Mouse (Mus musculus): ENCODE measurements around the gene Atp6v0a4. TPM values are rescaled to one million over a fixed set of nuclear protein-coding genes. Genes with fewer than 3 reads are reported as not detected.

Gene Atp6v0a4
- polyA plus RNA-seq, 1 experiment from 2014 or later = 0.14 TPM

DNA sequence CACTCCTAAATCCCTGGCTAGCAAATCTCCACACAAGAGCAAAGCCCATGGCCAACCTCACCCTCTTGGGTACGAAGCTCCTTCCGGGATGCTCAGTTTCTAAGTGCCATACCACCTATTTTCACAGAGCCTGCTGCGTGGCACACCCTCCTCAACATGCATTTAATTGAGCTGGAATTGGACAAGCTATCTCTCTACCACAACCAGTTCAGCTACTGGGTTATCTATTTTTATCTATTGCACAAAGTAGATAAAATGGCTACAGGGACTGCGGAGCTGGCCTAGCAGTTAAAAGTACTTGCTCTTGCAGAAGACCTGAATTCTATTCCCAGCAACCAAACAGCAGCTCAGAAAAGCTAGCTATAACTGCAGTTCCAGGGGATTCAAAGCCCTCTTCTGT is 53.1 kb downstream of the Atp6v0a4 start:
- no peak for ATAC-seq
- Histone ChIP-seq H3K4me1 (ENCODE audit: control insufficient read depth, insufficient read depth, low read length) (no peaks in the 10 kb centered on the region), H3K9me3 (replicated peaks; ENCODE audit: control insufficient read depth, low read length, poor library complexity, severe bottlenecking) (no peaks in the 10 kb centered on the region), H3K36me3 (ENCODE audit: control insufficient read depth, insufficient read depth, low read length) (no peaks in the 10 kb centered on the region), H3K4me2 (ENCODE audit: low read length) (no peak overlapping the region), H3K27me3 (ENCODE audit: control insufficient read depth, insufficient read depth, low read depth, low read length) (no peaks in the 10 kb centered on the region), H3K27ac (ENCODE audit: low read length) (no peak overlapping the region), H3K4me3 (ENCODE audit: low read depth, low read length) (no peak overlapping the region), H3K9ac (ENCODE audit: low read depth, low read length) (no peak overlapping the region)
- WGBS = 97% methylated on average over 4 of the region's 4 CpGs

DNA sequence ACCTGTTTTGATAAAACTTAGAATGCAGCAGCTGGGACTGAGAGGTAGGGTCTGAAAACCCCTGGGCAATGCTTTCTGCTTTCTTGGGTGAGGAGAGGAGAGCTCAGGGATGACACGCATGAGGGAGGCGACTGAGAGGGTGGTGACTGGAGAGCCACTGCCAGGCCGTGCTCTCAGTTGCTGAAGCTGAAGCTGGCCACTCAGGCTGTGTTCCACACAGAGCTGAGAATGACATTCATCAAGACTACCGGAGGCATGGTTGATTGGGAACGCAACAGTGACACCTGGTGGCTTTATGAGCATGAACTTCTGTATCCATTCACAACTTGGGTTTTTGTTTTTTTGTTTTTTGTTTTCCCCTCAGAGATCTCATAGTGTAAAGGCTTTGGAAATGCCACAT is 58.2 kb downstream of the Atp6v0a4 start:
- no peaks in the 10 kb centered on the region for H3K27me3 ChIP-seq (ENCODE audit: control insufficient read depth, insufficient read depth, low read depth, low read length)
- H3K9me3 ChIP-seq (replicated peaks; ENCODE audit: control insufficient read depth, low read length, poor library complexity, severe bottlenecking) = no peaks in the 10 kb centered on the region
- peak overlapping the region; percentile 15; the same call in 1 of the 2 replicates for H3K4me2 ChIP-seq (ENCODE audit: low read length)
- ATAC-seq = peak; percentile 96
- H3K27ac ChIP-seq (ENCODE audit: low read length) = no peak overlapping the region
- no peak overlapping the region for H3K4me3 ChIP-seq (ENCODE audit: low read depth, low read length)
- H3K36me3 ChIP-seq (ENCODE audit: control insufficient read depth, insufficient read depth, low read length) = no peaks in the 10 kb centered on the region
- peaks cover 8% of the 10 kb centered on the region; the same call in 1 of the 2 replicates for H3K4me1 ChIP-seq (ENCODE audit: control insufficient read depth, insufficient read depth, low read length)
- H3K9ac ChIP-seq (ENCODE audit: low read depth, low read length) = 0 out of 2 replicates have a peak overlapping the region, but pooled peaks have one; percentile 30
- WGBS = 2% methylated on average over 5 of the region's 5 CpGs

DNA sequence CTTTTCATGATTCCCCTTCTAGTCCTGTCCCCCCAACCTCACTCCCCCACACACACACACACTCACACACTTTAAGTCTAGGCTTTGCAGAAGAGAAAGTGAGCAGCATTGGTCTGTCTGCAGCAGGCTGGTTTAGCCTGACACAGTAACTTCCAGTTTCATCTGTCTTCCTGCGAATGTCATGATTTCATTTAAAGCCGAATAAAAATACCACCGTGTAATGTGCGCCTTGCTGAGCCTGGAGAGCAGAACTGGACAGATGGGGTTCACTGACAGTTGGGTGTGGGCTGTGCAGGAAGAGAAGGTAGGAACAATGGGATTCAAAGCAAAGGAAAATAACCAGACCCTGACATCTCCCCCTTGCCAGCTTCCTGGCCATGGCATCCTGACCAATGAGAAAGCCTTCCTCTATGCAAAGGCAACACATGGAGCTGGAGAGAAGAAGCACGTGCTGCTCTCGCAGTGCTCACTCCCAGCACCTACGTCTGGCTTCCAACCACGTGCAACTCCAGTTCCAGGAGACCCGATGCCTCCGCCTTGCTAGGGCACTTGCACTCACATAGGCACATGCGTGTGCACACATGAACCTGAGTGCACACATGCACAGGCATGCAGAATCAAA is 58.8 kb downstream of the Atp6v0a4 start:
- no peak overlapping the region for H3K4me3 ChIP-seq (ENCODE audit: low read depth, low read length)
- peaks cover 8% of the 10 kb centered on the region; the same call in 1 of the 2 replicates for H3K4me1 ChIP-seq (ENCODE audit: control insufficient read depth, insufficient read depth, low read length)
- H3K27ac ChIP-seq (ENCODE audit: low read length) = no peak overlapping the region
- H3K9me3 ChIP-seq (replicated peaks; ENCODE audit: control insufficient read depth, low read length, poor library complexity, severe bottlenecking) = no peaks in the 10 kb centered on the region
- peak overlapping the region; percentile 25; the same call in 1 of the 2 replicates for H3K9ac ChIP-seq (ENCODE audit: low read depth, low read length)
- H3K27me3 ChIP-seq (ENCODE audit: control insufficient read depth, insufficient read depth, low read depth, low read length) = no peaks in the 10 kb centered on the region
- 80% methylated on average over 11 of the region's 11 CpGs for WGBS
- ATAC-seq = peak; percentile 78
- no peaks in the 10 kb centered on the region for H3K36me3 ChIP-seq (ENCODE audit: control insufficient read depth, insufficient read depth, low read length)
- H3K4me2 ChIP-seq (ENCODE audit: low read length) = no peak overlapping the region

GRCm38 (mm10) chr6:38065122-38065500 is 59.3 kb downstream of the Atp6v0a4 start:
- ATAC-seq = no peak
- 59% methylated on average over 3 of the region's 3 CpGs for WGBS
- no peaks in the 10 kb centered on the region for H3K36me3 ChIP-seq (ENCODE audit: control insufficient read depth, insufficient read depth, low read length)
- no peaks in the 10 kb centered on the region for H3K9me3 ChIP-seq (replicated peaks; ENCODE audit: control insufficient read depth, low read length, poor library complexity, severe bottlenecking)
- peaks cover 8% of the 10 kb centered on the region; the same call in 1 of the 2 replicates for H3K4me1 ChIP-seq (ENCODE audit: control insufficient read depth, insufficient read depth, low read length)
- no peak overlapping the region for H3K9ac ChIP-seq (ENCODE audit: low read depth, low read length)
- H3K4me3 ChIP-seq (ENCODE audit: low read depth, low read length) = no peak overlapping the region
- H3K4me2 ChIP-seq (ENCODE audit: low read length) = no peak overlapping the region
- H3K27ac ChIP-seq (ENCODE audit: low read length) = no peak overlapping the region
- no peaks in the 10 kb centered on the region for H3K27me3 ChIP-seq (ENCODE audit: control insufficient read depth, insufficient read depth, low read depth, low read length)

DNA sequence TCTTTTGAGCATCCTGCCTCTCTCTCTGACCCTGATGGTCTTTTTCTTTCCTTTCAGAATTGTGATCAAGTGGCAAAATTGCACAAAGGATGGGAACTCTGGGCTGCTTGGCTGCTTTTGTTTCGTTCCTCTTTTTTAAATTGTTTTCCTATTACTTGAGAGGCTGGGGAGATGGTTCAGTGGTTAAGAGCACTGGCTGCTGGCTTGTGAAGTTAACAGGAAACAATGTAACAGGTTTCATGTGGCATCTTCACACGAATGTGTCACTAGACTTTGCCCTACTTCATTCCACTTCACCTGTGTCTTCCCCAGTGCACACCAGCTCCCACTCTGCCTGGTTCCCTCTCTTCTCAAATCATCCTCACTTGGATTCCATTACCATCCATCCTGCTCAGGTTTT is 59.8 kb downstream of the Atp6v0a4 start:
- peaks cover 8% of the 10 kb centered on the region; the same call in 1 of the 2 replicates for H3K4me1 ChIP-seq (ENCODE audit: control insufficient read depth, insufficient read depth, low read length)
- H3K4me2 ChIP-seq (ENCODE audit: low read length) = no peak overlapping the region
- 66% methylated on average over 2 of the region's 2 CpGs for WGBS
- no peaks in the 10 kb centered on the region for H3K36me3 ChIP-seq (ENCODE audit: control insufficient read depth, insufficient read depth, low read length)
- no peak overlapping the region for H3K4me3 ChIP-seq (ENCODE audit: low read depth, low read length)
- H3K9me3 ChIP-seq (replicated peaks; ENCODE audit: control insufficient read depth, low read length, poor library complexity, severe bottlenecking) = no peaks in the 10 kb centered on the region
- no peak overlapping the region for H3K9ac ChIP-seq (ENCODE audit: low read depth, low read length)
- no peak for ATAC-seq
- H3K27ac ChIP-seq (ENCODE audit: low read length) = no peak overlapping the region
- H3K27me3 ChIP-seq (ENCODE audit: control insufficient read depth, insufficient read depth, low read depth, low read length) = no peaks in the 10 kb centered on the region

GRCm38 (mm10) chr6:38058805-38059204 is 65.6 kb downstream of the Atp6v0a4 start:
- H3K36me3 ChIP-seq (ENCODE audit: control insufficient read depth, insufficient read depth, low read length) = no peaks in the 10 kb centered on the region
- H3K4me2 ChIP-seq (ENCODE audit: low read length) = no peak overlapping the region
- H3K27ac ChIP-seq (ENCODE audit: low read length) = no peak overlapping the region
- no peaks in the 10 kb centered on the region for H3K27me3 ChIP-seq (ENCODE audit: control insufficient read depth, insufficient read depth, low read depth, low read length)
- H3K9ac ChIP-seq (ENCODE audit: low read depth, low read length) = no peak overlapping the region
- H3K9me3 ChIP-seq (replicated peaks; ENCODE audit: control insufficient read depth, low read length, poor library complexity, severe bottlenecking) = no peaks in the 10 kb centered on the region
- WGBS = 55% methylated on average over 5 of the region's 5 CpGs
- no peak for ATAC-seq
- H3K4me1 ChIP-seq (ENCODE audit: control insufficient read depth, insufficient read depth, low read length) = no peaks in the 10 kb centered on the region
- H3K4me3 ChIP-seq (ENCODE audit: low read depth, low read length) = no peak overlapping the region

- Histone ChIP-seq H3K27ac (ENCODE audit: low read length) (no peak overlapping the region), H3K9ac (ENCODE audit: low read depth, low read length) (no peak overlapping the region), H3K9me3 (replicated peaks; ENCODE audit: control insufficient read depth, low read length, poor library complexity, severe bottlenecking) (no peaks in the 10 kb centered on the region), H3K4me3 (ENCODE audit: low read depth, low read length) (no peak overlapping the region), H3K4me1 (ENCODE audit: control insufficient read depth, insufficient read depth, low read length) (no peaks in the 10 kb centered on the region), H3K36me3 (ENCODE audit: control insufficient read depth, insufficient read depth, low read length) (no peaks in the 10 kb centered on the region), H3K27me3 (ENCODE audit: control insufficient read depth, insufficient read depth, low read depth, low read length) (no peaks in the 10 kb centered on the region), H3K4me2 (ENCODE audit: low read length) (no peak overlapping the region)
- no peak for ATAC-seq
- WGBS = 86% methylated on average over 15 of the region's 15 CpGs
Measured at GRCm38 (mm10) chr6:38055471-38056330, 68.7 kb downstream of the Atp6v0a4 start.

DNA sequence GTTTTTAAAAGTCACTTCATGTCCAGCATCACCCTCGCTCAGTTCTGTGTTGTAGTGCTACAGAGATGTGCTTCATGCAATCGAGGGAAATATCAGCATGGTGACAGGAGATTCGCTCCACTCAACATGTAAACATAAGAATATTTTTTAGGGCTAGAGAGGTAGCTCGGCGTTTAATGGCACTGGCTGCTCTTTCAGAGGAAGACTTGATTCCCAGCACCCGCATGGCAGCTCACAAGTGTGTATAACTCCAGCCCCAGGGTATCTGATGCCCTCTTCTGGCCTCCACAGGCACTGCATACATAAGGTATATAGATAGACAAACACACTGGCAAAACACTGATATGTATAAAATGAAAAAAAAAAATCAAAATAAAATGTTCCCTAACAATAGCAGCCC is 74.8 kb downstream of the Atp6v0a4 start:
- Histone ChIP-seq H3K4me1 (ENCODE audit: control insufficient read depth, insufficient read depth, low read length) (no peaks in the 10 kb centered on the region), H3K36me3 (ENCODE audit: control insufficient read depth, insufficient read depth, low read length) (no peaks in the 10 kb centered on the region), H3K27ac (ENCODE audit: low read length) (no peak overlapping the region), H3K27me3 (ENCODE audit: control insufficient read depth, insufficient read depth, low read depth, low read length) (no peaks in the 10 kb centered on the region), H3K4me2 (ENCODE audit: low read length) (no peak overlapping the region), H3K4me3 (ENCODE audit: low read depth, low read length) (no peak overlapping the region), H3K9me3 (replicated peaks; ENCODE audit: control insufficient read depth, low read length, poor library complexity, severe bottlenecking) (no peaks in the 10 kb centered on the region), H3K9ac (ENCODE audit: low read depth, low read length) (no peak overlapping the region)
- 95% methylated on average over 6 of the region's 6 CpGs for WGBS
- ATAC-seq = no peak

All from midbrain, embryonic 16.5 days (tissue).